Mouse (Mus musculus): Measurements from ENCODE around the gene Gm9817. TPM values are rescaled to one million over a fixed set of nuclear protein-coding genes. Genes with fewer than 3 reads are reported as not detected.

Gm9817 gene
- polyA plus RNA-seq, 1 experiment from 2014 or later, result 0.23 TPM

- H3K9me3 ChIP-seq (ENCODE audit: control insufficient read depth), result no peaks in the 10 kb centered on the region
- H3K27ac ChIP-seq (ENCODE audit: low read depth, low read length), result no peak overlapping the region
- no peak for ATAC-seq
- TF ChIP-seq CTCF (IDR thresholded peaks at IDR 0.05; ENCODE audit: low read depth), result no peak
- H3K4me2 ChIP-seq (replicated peaks; ENCODE audit: low read depth), result no peak overlapping the region
- H3K4me3 ChIP-seq (ENCODE audit: low read depth, low read length), result no peak overlapping the region
- 81% methylated on average over 7 of the region's 7 CpGs for WGBS
- no peak overlapping the region for H3K9ac ChIP-seq (ENCODE audit: low read depth, low read length)
- no peaks in the 10 kb centered on the region for H3K27me3 ChIP-seq (replicated peaks; ENCODE audit: control insufficient read depth, insufficient read depth, low read length)
- no peaks in the 10 kb centered on the region for H3K36me3 ChIP-seq (ENCODE audit: control insufficient read depth, insufficient read depth)
- H3K4me1 ChIP-seq (replicated peaks; ENCODE audit: control insufficient read depth, insufficient read depth, low read length), result no peaks in the 10 kb centered on the region
Observed at GRCm38 (mm10) chr13:45034759-45035158, 43.7 kb upstream of the Gm9817 start.

DNA sequence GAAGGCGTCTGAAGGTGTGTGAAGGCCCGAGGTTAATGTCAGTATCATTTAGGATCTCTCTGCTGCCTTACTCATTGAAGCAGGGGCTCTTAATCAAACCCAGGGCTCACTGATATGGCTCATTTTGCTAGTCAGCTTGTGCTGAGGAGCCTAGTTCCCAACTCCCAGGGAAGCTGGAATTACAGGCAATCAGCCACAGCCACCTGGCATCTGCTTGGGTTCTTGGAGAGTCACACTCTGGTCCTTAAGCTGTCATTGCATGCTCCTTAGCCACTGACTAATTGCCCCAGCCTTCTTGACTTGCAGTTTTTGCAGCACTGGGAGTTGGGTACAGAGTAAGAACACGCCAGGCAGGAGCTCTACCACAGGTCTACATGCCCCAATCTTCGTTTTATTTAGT is 42.1 kb upstream of the Gm9817 start:
- Histone ChIP-seq H3K4me2 (replicated peaks; ENCODE audit: low read depth) (no peak overlapping the region), H3K27ac (ENCODE audit: low read depth, low read length) (no peak overlapping the region), H3K9me3 (ENCODE audit: control insufficient read depth) (no peaks in the 10 kb centered on the region), H3K4me3 (ENCODE audit: low read depth, low read length) (no peak overlapping the region), H3K27me3 (replicated peaks; ENCODE audit: control insufficient read depth, insufficient read depth, low read length) (no peaks in the 10 kb centered on the region), H3K4me1 (replicated peaks; ENCODE audit: control insufficient read depth, insufficient read depth, low read length) (no peaks in the 10 kb centered on the region), H3K36me3 (ENCODE audit: control insufficient read depth, insufficient read depth) (no peaks in the 10 kb centered on the region), H3K9ac (ENCODE audit: low read depth, low read length) (no peak overlapping the region)
- ATAC-seq, result no peak
- TF ChIP-seq CTCF (IDR thresholded peaks at IDR 0.05; ENCODE audit: low read depth), result no peak
- WGBS, result 93% methylated on average over 4 of the region's 4 CpGs

DNA sequence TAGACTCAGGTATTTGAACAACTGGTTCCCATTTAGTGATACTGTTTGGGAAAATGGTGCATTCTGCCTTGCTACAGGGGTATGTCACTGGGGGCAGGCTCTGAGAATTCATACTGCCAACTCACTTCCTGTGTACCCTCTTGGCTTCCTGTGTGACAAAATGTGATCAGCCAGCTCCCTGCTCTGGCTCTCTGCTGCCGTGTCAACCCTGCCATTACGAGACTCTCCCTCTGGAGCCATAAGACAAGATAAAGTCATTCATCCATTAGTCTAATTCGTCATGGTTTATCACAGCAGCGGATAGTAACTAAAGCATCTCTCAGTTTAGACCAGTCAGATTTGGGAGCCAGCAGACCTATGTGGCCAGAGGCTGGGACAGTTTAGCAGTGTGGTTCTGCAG is 38.3 kb upstream of the Gm9817 start:
- TF ChIP-seq CTCF (IDR thresholded peaks at IDR 0.05; ENCODE audit: low read depth), result no peak
- Histone ChIP-seq H3K4me2 (replicated peaks; ENCODE audit: low read depth) (no peak overlapping the region), H3K9me3 (ENCODE audit: control insufficient read depth) (no peaks in the 10 kb centered on the region), H3K9ac (ENCODE audit: low read depth, low read length) (no peak overlapping the region), H3K27ac (ENCODE audit: low read depth, low read length) (no peak overlapping the region), H3K4me3 (ENCODE audit: low read depth, low read length) (no peak overlapping the region), H3K4me1 (replicated peaks; ENCODE audit: control insufficient read depth, insufficient read depth, low read length) (no peaks in the 10 kb centered on the region), H3K27me3 (replicated peaks; ENCODE audit: control insufficient read depth, insufficient read depth, low read length) (no peaks in the 10 kb centered on the region), H3K36me3 (ENCODE audit: control insufficient read depth, insufficient read depth) (no peaks in the 10 kb centered on the region)
- no peak for ATAC-seq
- WGBS, result 72% methylated on average over 4 of the region's 4 CpGs

- no peak for ATAC-seq
- no peak for TF ChIP-seq CTCF (IDR thresholded peaks at IDR 0.05; ENCODE audit: low read depth)
- H3K4me1 ChIP-seq (replicated peaks; ENCODE audit: control insufficient read depth, insufficient read depth, low read length), result no peaks in the 10 kb centered on the region
- H3K4me3 ChIP-seq (ENCODE audit: low read depth, low read length), result no peak overlapping the region
- H3K27me3 ChIP-seq (replicated peaks; ENCODE audit: control insufficient read depth, insufficient read depth, low read length), result no peaks in the 10 kb centered on the region
- no peak overlapping the region for H3K9ac ChIP-seq (ENCODE audit: low read depth, low read length)
- H3K4me2 ChIP-seq (replicated peaks; ENCODE audit: low read depth), result no peak overlapping the region
- H3K27ac ChIP-seq (ENCODE audit: low read depth, low read length), result no peak overlapping the region
- no peaks in the 10 kb centered on the region for H3K36me3 ChIP-seq (ENCODE audit: control insufficient read depth, insufficient read depth)
- no peaks in the 10 kb centered on the region for H3K9me3 ChIP-seq (ENCODE audit: control insufficient read depth)
- 64% methylated on average over 7 of the region's 7 CpGs for WGBS
Observed at GRCm38 (mm10) chr13:45040741-45041140, 37.8 kb upstream of the Gm9817 start.

GRCm38 (mm10) chr13:45043466-45043865 is 35.0 kb upstream of the Gm9817 start:
- 79% methylated on average over 3 of the region's 3 CpGs for WGBS
- no peaks in the 10 kb centered on the region for H3K4me1 ChIP-seq (replicated peaks; ENCODE audit: control insufficient read depth, insufficient read depth, low read length)
- no peaks in the 10 kb centered on the region for H3K36me3 ChIP-seq (ENCODE audit: control insufficient read depth, insufficient read depth)
- no peak overlapping the region for H3K4me3 ChIP-seq (ENCODE audit: low read depth, low read length)
- TF ChIP-seq CTCF (IDR thresholded peaks at IDR 0.05; ENCODE audit: low read depth), result no peak
- H3K27me3 ChIP-seq (replicated peaks; ENCODE audit: control insufficient read depth, insufficient read depth, low read length), result no peaks in the 10 kb centered on the region
- no peak overlapping the region for H3K9ac ChIP-seq (ENCODE audit: low read depth, low read length)
- H3K4me2 ChIP-seq (replicated peaks; ENCODE audit: low read depth), result no peak overlapping the region
- H3K9me3 ChIP-seq (ENCODE audit: control insufficient read depth), result no peaks in the 10 kb centered on the region
- no peak overlapping the region for H3K27ac ChIP-seq (ENCODE audit: low read depth, low read length)
- no peak for ATAC-seq

DNA sequence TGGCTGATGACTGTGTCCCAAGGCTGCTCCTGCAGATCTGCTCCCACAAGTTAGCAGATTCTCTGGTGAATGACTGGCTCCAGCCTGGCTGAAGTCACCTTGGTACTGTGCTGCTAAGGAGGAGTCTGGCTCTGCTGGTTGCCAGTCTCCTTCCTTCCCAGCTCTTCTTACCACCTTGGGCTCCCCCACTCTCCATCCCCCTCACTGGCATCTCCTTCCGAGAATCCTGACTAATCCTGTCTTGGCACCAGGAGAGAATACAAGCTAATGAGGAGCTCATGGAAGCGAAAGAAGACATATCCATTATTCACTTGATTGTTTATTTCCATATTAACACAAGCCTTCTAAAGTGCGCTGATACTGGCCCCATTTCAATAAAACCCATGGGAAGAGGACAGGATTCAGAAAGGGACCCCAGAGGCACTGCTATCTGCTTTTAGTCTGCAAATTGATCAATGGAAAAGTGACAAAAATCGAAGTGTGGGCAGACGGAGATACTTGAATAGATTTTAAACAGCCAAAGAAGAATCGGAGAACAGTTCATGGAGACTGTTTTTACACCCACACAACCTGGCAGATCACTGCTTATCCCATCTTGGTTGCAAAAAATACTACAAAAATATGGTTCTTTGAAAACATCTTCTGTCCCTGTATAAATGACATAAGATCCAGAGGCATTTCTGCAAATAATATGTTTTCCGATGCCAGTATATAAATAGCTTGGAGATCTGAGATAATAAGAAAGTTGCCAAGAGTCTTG is 29.1 kb upstream of the Gm9817 start:
- Histone ChIP-seq H3K9ac (ENCODE audit: low read depth, low read length) (no peak overlapping the region), H3K27me3 (replicated peaks; ENCODE audit: control insufficient read depth, insufficient read depth, low read length) (no peaks in the 10 kb centered on the region), H3K4me1 (replicated peaks; ENCODE audit: control insufficient read depth, insufficient read depth, low read length) (no peaks in the 10 kb centered on the region), H3K4me3 (ENCODE audit: low read depth, low read length) (no peak overlapping the region), H3K36me3 (ENCODE audit: control insufficient read depth, insufficient read depth) (no peaks in the 10 kb centered on the region), H3K9me3 (ENCODE audit: control insufficient read depth) (no peaks in the 10 kb centered on the region), H3K4me2 (replicated peaks; ENCODE audit: low read depth) (no peak overlapping the region), H3K27ac (ENCODE audit: low read depth, low read length) (no peak overlapping the region)
- TF ChIP-seq CTCF (IDR thresholded peaks at IDR 0.05; ENCODE audit: low read depth), result no peak
- WGBS, result 65% methylated on average over 7 of the region's 7 CpGs
- no peak for ATAC-seq

Data from intestine, postnatal 0 days (tissue).